Mouse (Mus musculus) lung, postnatal 0 days (tissue): ENCODE results near the gene Tmem125. TPM values are rescaled to one million over a fixed set of nuclear protein-coding genes. Genes with fewer than 3 reads are reported as not detected.

Experiments
- ATAC-seq: fragments of 200-750 bp; cut with Nextera tagmentation; 2 replicates; pipeline ENCODE4 v1.8.0; 2017; ENCODE audit warnings: moderate library complexity
- DNase-seq: peaks from one replicate; pipeline ENCODE4 v3.0.0-alpha.2; 2016; ENCODE audit warnings: low spot score
- H3K27ac ChIP-seq: fragments of 300-500 bp; sonication (generic); 2 replicates; pipeline ENCODE4 v1.5.1; 2014; ENCODE audit warnings: antibody characterized with exemption, mild to moderate bottlenecking, low read length, mixed read lengths
- H3K27me3 ChIP-seq: fragments of 300-500 bp; sonication (generic); replicated peaks from 2 replicates; pipeline ENCODE4 v1.6.1; 2014; ENCODE audit warnings: low read length, mixed read lengths; ENCODE audit not compliant: insufficient read depth
- H3K36me3 ChIP-seq: fragments of 300-500 bp; sonication (generic); 2 replicates; pipeline ENCODE4 v1.6.1; 2014; ENCODE audit warnings: low read length, mixed read lengths; ENCODE audit not compliant: insufficient read depth
- H3K4me1 ChIP-seq: fragments of 300-500 bp; sonication (generic); 2 replicates; pipeline ENCODE4 v1.6.1; 2014; ENCODE audit warnings: antibody characterized with exemption, low read depth, low read length, mixed read lengths; ENCODE audit not compliant: insufficient read depth
- H3K4me2 ChIP-seq: fragments of 300-500 bp; sonication (generic); replicated peaks from 2 replicates; pipeline ENCODE4 v1.6.1; 2014; ENCODE audit warnings: low read depth, mild to moderate bottlenecking, low read length, moderate library complexity, mixed read lengths
- H3K4me3 ChIP-seq: fragments of 300-500 bp; sonication (generic); 2 replicates; pipeline ENCODE4 v1.5.1; 2014; ENCODE audit warnings: low read depth, low read length
- H3K9ac ChIP-seq: fragments of 300-500 bp; sonication (generic); replicated peaks from 2 replicates; pipeline ENCODE4 v1.6.1; 2014; ENCODE audit warnings: low read depth, mild to moderate bottlenecking
- H3K9me3 ChIP-seq: fragments of 300-500 bp; sonication (generic); 2 replicates; pipeline ENCODE4 v1.6.1; 2016; ENCODE audit warnings: low read length, mixed read lengths
- CTCF ChIP-seq: IDR thresholded peaks from 2 replicates; pipeline ENCODE4 v1.5.1; 2016; ENCODE audit warnings: antibody characterized with exemption, mild to moderate bottlenecking
- EP300 ChIP-seq: IDR thresholded peaks from 2 replicates; pipeline ENCODE4 v1.6.1; 2016; ENCODE audit warnings: antibody characterized with exemption, mild to moderate bottlenecking, control low read depth
- WGBS: fragments of 180-500 bp; shearing (Covaris S2); extraction: QIAGEN DNeasy Blood & Tissue Kit; methylation state at CpG from one replicate; pipeline ENCODE4 v1.1.7; 2014; 5-methylcytosine and 5-hydroxymethylcytosine counted together
- polyA plus RNA-seq: library from polyadenylated mRNA; unstranded; fragments of >200 nt; fragmentation: Nextera tagmentation; extraction: Ambion mirVana; gene quantifications from 2 replicates; pipeline ENCODE4 v1.2.1, GENCODE M21; 2015

The Tmem125 gene
- polyA plus RNA-seq, 1 experiment from 2014 or later: 17.4 TPM

DNA sequence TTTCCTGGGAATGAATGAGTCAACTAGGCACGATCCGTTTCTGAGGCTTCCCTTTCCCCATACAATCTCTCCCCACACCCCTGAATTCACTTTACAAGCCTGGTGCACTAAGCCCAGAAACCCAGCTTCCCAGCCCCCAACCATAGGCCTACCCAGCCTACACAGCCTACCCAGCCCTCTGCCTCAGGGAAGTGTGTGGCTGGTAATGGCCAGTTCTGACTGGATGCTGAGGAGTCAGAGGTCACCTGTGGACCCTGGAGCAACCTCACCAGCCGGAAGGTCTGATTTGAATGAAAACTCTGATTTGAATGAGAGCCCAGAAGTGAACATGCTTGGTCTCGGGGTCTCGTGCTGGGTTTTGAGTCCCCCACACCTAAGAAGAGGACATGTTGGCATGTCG lies 16.1 kb downstream of the Tmem125 start:
- TF ChIP-seq EP300 (no peak), CTCF (no peak)
- ATAC-seq (no peak), DNase-seq (no peak)
- H3K4me3 ChIP-seq: no peak overlapping the region
- peak overlapping the region; percentile 50 for H3K4me2 ChIP-seq
- 0 out of 2 replicates have a peak, but pooled peaks cover 2% of the 10 kb centered on the region for H3K4me1 ChIP-seq
- WGBS: 80% methylated on average over 6 of the region's 6 CpGs
- no peaks in the 10 kb centered on the region for H3K27me3 ChIP-seq
- H3K27ac ChIP-seq: no peak overlapping the region
- no peak overlapping the region for H3K9ac ChIP-seq
- H3K36me3 ChIP-seq: no peaks in the 10 kb centered on the region
- no peaks in the 10 kb centered on the region for H3K9me3 ChIP-seq

DNA sequence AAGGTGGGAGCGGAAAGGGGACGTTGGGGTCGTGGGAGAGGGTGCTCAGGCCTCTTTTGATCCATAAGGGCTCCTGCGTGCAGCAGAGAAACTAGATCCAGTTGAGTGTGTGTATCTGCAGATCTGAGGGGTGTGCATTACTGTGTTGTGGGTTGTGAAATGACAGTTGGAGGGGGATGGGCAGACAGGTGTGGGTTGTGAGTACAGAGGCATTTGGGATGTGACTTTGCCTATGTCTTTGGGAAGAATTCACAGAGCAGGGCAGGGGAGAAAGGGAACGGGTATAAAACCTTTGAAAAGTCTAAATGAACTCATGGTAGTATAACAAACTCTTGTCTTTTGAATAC lies 16.5 kb downstream of the Tmem125 start:
- peak; percentile 39; the same call in 1 of the 2 replicates for ATAC-seq
- DNase-seq: no peak
- TF ChIP-seq EP300: no peak
- TF ChIP-seq CTCF: no peak
- Histone ChIP-seq H3K4me2 (peak overlapping the region; percentile 50), H3K9me3 (no peaks in the 10 kb centered on the region), H3K4me1 (0 out of 2 replicates have a peak, but pooled peaks cover 2% of the 10 kb centered on the region), H3K27me3 (no peaks in the 10 kb centered on the region), H3K27ac (no peak overlapping the region), H3K4me3 (0 out of 2 replicates have a peak overlapping the region, but pooled peaks have one; percentile 20), H3K9ac (no peak overlapping the region), H3K36me3 (no peaks in the 10 kb centered on the region)
- WGBS: 35% methylated on average over 5 of the region's 5 CpGs

DNA sequence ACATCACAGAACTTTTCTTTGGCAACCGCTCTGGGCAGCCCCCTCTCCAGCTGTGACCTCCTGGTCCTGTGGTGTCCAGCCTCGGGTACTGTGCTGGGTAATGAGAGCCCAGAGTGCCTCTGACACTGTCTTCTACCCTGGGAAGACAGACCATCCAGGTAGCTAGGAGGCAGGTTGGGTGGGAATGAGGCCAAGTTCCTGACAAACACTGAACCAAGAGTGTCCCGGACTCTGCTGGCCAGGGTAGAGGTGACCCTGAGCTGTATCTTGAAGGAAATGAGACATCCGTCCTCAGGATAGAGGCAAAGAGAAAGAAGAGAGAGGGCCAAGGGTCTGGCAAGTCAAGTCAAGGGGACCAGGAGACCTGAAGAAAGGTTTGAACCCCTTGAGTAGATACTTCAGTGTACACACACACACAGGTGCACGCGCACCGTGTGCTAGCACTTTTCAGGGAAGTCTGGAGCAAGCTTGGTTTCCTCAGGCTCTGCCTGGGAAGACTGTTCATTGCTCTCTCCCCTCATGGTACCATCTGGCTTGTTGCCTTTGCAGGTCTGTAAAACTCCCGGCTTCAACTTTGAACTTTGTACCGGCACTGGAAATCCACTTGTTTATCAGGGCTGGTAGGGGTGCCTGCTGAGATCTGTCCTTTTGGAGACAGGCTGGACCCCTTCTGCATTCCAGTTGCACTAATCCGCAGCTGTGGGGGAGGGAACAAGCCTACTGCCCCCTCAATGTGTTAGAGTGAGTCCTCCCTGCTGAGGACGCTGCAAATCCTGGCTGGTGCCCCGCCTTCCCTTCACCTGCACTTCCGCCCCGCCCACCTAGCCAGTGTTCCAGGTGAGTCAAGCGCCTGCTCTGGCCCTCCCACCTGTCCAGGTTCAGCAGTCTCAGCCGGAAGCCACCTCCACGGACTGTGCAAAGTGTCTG lies 17.2 kb downstream of the Tmem125 start, which contains the start of gene 2610528J11Rik:
2610528J11Rik (plus strand) TSS at position 592 of the 927 bp plus-strand sequence.
- WGBS: 33% methylated on average over 17 of the region's 17 CpGs
- H3K36me3 ChIP-seq: no peaks in the 10 kb centered on the region
- TF ChIP-seq CTCF (no peak), EP300 (no peak)
- H3K9ac ChIP-seq: no peak within 1 kb of the TSS
- H3K4me1 ChIP-seq: 0 out of 2 replicates have a peak, but pooled peaks cover 2% of the 10 kb centered on the region
- H3K4me3 ChIP-seq: 0 out of 2 replicates have a peak within 1 kb of the TSS, but pooled peaks have one; percentile 20
- DNase-seq (peak; percentile 87), ATAC-seq (peak; percentile 94)
- peak within 1 kb of the TSS; percentile 50 for H3K4me2 ChIP-seq
- no peaks in the 10 kb centered on the region for H3K9me3 ChIP-seq
- peak within 1 kb of the TSS; percentile 39; the same call in 1 of the 2 replicates for H3K27ac ChIP-seq
- no peaks in the 10 kb centered on the region for H3K27me3 ChIP-seq

DNA sequence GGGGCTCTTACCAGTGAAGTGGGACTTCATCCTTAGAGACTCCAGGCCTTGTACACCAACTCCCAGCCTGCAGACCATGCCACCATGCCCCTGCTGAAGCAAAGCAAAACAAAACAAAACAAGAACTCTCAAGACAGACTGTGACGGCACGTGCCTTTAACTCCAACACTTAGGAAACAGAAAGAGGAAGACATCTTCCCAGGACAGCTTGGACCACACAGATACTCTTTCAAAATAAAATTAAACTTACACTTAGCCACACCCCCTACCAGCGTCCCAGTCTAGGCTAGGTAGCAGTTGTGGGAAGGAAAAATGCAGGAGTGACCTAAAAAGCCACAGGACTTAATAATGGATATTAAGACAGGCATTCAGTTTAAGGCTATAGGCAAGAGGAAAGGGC lies 18.1 kb downstream of the Tmem125 start:
- H3K27me3 ChIP-seq: no peaks in the 10 kb centered on the region
- 57% methylated on average over 3 of the region's 3 CpGs for WGBS

DNA sequence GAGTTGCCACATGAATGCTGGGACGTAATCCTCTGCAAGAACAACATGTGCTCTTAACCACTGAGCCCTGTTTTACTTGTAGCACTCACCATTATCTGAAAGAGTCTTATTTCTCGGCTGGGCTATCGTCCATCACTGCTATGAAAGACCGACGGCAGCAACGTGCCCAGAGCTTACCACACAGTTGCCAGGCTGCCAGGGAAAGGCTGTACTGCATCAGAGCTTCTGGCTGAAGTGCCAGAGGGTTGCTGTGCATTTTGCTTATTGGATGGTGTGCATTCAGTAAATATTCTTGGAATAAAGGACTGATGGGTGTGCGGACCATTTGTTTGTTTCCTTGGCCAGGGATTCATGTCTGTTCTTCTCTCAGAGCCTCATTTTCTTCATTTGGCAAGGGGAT lies 19.9 kb downstream of the Tmem125 start:
- Histone ChIP-seq H3K4me2 (no peak overlapping the region), H3K4me1 (0 out of 2 replicates have a peak, but pooled peaks cover 2% of the 10 kb centered on the region), H3K4me3 (no peak overlapping the region), H3K27me3 (no peaks in the 10 kb centered on the region), H3K9ac (no peak overlapping the region), H3K27ac (no peak overlapping the region), H3K9me3 (no peaks in the 10 kb centered on the region), H3K36me3 (no peaks in the 10 kb centered on the region)
- no peak for ATAC-seq
- no peak for DNase-seq
- no peak for TF ChIP-seq CTCF
- no peak for TF ChIP-seq EP300
- 49% methylated on average over 7 of the region's 7 CpGs for WGBS

More for the DNA sequence above, 18.1 kb downstream of the Tmem125 start:
- Histone ChIP-seq H3K4me2 (no peak overlapping the region), H3K9ac (no peak overlapping the region), H3K27ac (no peak overlapping the region), H3K4me1 (0 out of 2 replicates have a peak, but pooled peaks cover 2% of the 10 kb centered on the region), H3K36me3 (no peaks in the 10 kb centered on the region), H3K9me3 (no peaks in the 10 kb centered on the region), H3K4me3 (no peak overlapping the region)
- ATAC-seq: no peak
- TF ChIP-seq EP300: no peak
- DNase-seq: no peak

DNA sequence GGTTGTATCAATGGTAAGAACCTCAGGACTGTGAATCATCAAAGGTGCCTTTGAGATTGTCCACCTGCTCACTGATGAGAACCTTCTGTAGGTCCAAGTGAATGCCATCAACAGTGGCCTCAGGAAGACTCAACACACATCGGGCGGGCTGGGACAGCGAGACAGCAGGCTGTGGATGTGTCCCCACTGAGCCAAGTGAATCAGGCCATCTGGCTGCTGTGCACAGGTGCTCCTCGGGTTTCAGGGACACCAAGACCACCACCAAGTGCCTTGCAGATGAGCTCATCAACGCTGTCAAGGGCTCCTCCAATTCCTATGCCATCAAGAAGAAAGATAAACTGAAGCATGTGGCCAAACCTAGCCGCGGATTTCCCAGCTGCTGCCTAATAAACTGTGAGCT lies 21.6 kb downstream of the Tmem125 start:
- no peak overlapping the region for H3K27ac ChIP-seq
- no peak for ATAC-seq
- no peak overlapping the region for H3K4me3 ChIP-seq
- H3K4me2 ChIP-seq: no peak overlapping the region
- H3K27me3 ChIP-seq: no peaks in the 10 kb centered on the region
- no peaks in the 10 kb centered on the region for H3K9me3 ChIP-seq
- H3K9ac ChIP-seq: no peak overlapping the region
- H3K36me3 ChIP-seq: no peaks in the 10 kb centered on the region
- 78% methylated on average over 7 of the region's 7 CpGs for WGBS
- no peaks in the 10 kb centered on the region; the same call in 1 of the 2 replicates for H3K4me1 ChIP-seq
- no peak for TF ChIP-seq EP300
- TF ChIP-seq CTCF: no peak
- DNase-seq: no peak
